Mouse (Mus musculus) layer of hippocampus, adult 8-10 months (tissue): ENCODE data around the gene Gm11273. TPM values are rescaled to one million over a fixed set of nuclear protein-coding genes. Genes with fewer than 3 reads are reported as not detected.

Experiments
- total RNA-seq, 4 experiments: library from RNA; stranded (reverse); gene quantifications; 2 replicates each; pipeline ENCODE4 v1.2.4; 2022

Gene Gm11273
- total RNA-seq, 4 experiments from 2014 or later = 47.7 to 68.8 (median 61.4) TPM

Other genes with a start within 250 kb of the Gm11273 start
- gene Gpx5, start 208.7 kb downstream of the Gm11273 start, total RNA-seq = not detected
- not detected for gene Gpx6, start 189.3 kb downstream of the Gm11273 start, total RNA-seq
- not detected for gene Olfr1367, start 154.5 kb downstream of the Gm11273 start, total RNA-seq
- 10 to 100 TPM in 1 of 4 experiments, 1 to 10 TPM in 3; 8.1 to 10.1 (median 8.5) TPM for gene Zscan12, start 138.6 kb downstream of the Gm11273 start, total RNA-seq
- gene Zkscan3, start 98.7 kb downstream of the Gm11273 start, total RNA-seq = 10 to 100 TPM; 38.0 to 47.9 (median 44.9) TPM
- gene Pgbd1, start 60.4 kb downstream of the Gm11273 start, total RNA-seq = 1 to 10 TPM; 1.4 to 2.5 (median 1.8) TPM
- 10 to 100 TPM; 50.7 to 68.4 (median 61.0) TPM for gene Zscan26, start 47.7 kb downstream of the Gm11273 start, total RNA-seq
- 1 to 10 TPM; 1.3 to 1.6 (median 1.4) TPM for gene Nkapl, start 32.9 kb downstream of the Gm11273 start, total RNA-seq
- gene Zkscan4, start 22.5 kb downstream of the Gm11273 start, total RNA-seq = 1 to 10 TPM; 6.0 to 6.7 (median 6.3) TPM
- gene Gm10065, start 22.0 kb downstream of the Gm11273 start, total RNA-seq = not detected
- 10 to 100 TPM; 17.4 to 24.2 (median 20.9) TPM for gene AK157302, start 6.2 kb downstream of the Gm11273 start, total RNA-seq
- gene Zkscan8, start 29.7 kb upstream of the Gm11273 start, total RNA-seq = 10 to 100 TPM; 17.9 to 21.9 (median 19.8) TPM
- gene Olfr1366, start 41.4 kb upstream of the Gm11273 start, total RNA-seq = not detected
- not detected for gene Olfr1535, start 58.5 kb upstream of the Gm11273 start, total RNA-seq
- gene Olfr1364, start 80.3 kb upstream of the Gm11273 start, total RNA-seq = not detected
- not detected for gene Olfr1362, start 112.6 kb upstream of the Gm11273 start, total RNA-seq
- not detected for gene Olfr11, start 141.1 kb upstream of the Gm11273 start, total RNA-seq
- not detected for gene Olfr1361, start 162.0 kb upstream of the Gm11273 start, total RNA-seq
- gene Olfr1360, start 176.0 kb upstream of the Gm11273 start, total RNA-seq = not detected
- not detected for gene Olfr1359, start 196.7 kb upstream of the Gm11273 start, total RNA-seq
- 10 to 100 TPM; 10.8 to 28.3 (median 22.4) TPM for gene Hist1h2bl, start 214.7 kb upstream of the Gm11273 start, total RNA-seq
- 10 to 100 TPM in 2 of 4 experiments, 1 to 10 TPM in 2; 8.1 to 36.7 (median 16.0) TPM for gene Hist1h2ai, start 215.0 kb upstream of the Gm11273 start, total RNA-seq
- 10 to 100 TPM; 30.3 to 49.1 (median 42.8) TPM for gene Hist1h3h, start 216.2 kb upstream of the Gm11273 start, total RNA-seq
- gene Hist1h2bm, start 220.6 kb upstream of the Gm11273 start, total RNA-seq = 1 to 10 TPM; 2.8 to 4.8 (median 3.2) TPM
- 10 to 100 TPM; 11.6 to 17.1 (median 13.7) TPM for gene Hist1h4j, start 233.6 kb upstream of the Gm11273 start, total RNA-seq
- 100 to 1,000 TPM; 228 to 277 (median 247) TPM for gene Hist1h4k, start 249.1 kb upstream of the Gm11273 start, total RNA-seq